Mouse (Mus musculus) cerebellum, adult 2 months (tissue): Measurements from ENCODE around the gene Arl15.

Experiments used
- CTCF ChIP-seq: fragments of 200-500 bp; IDR thresholded peaks from 2 replicates; pipeline ENCODE4 v1.5.1; 2011; ENCODE audit warnings: low read depth, mild to moderate bottlenecking, control low read depth, low read length, moderate library complexity, borderline replicate concordance; ENCODE audit not compliant: insufficient read depth
- POLR2A ChIP-seq: fragments of 200-500 bp; IDR thresholded peaks from 2 replicates; pipeline ENCODE4 v1.6.1; 2011; ENCODE audit warnings: low read length, control low read depth, borderline replicate concordance; ENCODE audit not compliant: insufficient read depth

- no peak for TF ChIP-seq POLR2A
- TF ChIP-seq CTCF: no peak
Observed at GRCm38 (mm10) chr13:114101155-114101554, 306.9 kb downstream of the Arl15 start.
